Mouse (Mus musculus): ENCODE measurements around the gene Vmn2r82. TPM values are rescaled to one million over a fixed set of nuclear protein-coding genes. Genes with fewer than 3 reads are reported as not detected.
"Not testable (repeated sequence)": the region's sequence is repeated elsewhere in the genome, so short reads cannot be mapped to it uniquely, and the experiment has no call there.

Vmn2r82 gene
- polyA plus RNA-seq (2015; fragmentation: Nextera tagmentation; extraction: Ambion mirVana): not detected in 2 replicates

DNA sequence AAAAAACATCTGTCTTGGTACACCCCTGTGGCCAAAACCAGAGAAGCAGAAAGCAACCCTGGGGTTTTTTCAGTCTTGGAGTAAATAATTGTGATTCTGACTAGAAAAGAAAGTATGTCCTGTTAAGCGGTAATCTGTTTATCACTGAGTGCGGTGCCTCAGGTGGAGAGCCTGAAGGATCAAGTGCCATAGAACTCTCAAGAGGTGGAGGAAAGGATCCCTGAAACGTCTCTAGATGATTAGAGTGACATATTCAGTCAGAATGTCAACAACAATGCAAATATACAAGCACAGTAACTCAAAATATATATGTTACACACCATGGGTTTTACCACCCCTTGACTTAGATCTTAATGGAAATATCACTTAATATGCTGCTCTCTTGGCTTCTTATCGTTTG lies at the start of gene Vmn2r82:
TSS of gene Vmn2r82 (plus strand) at position 301 of the 400 bp plus-strand sequence.
- WGBS: 80% methylated on average over 4 of the region's 4 CpGs
- H3K27me3 ChIP-seq; H3K4me2 ChIP-seq; H3K9me3 ChIP-seq; H3K27ac ChIP-seq (replicated peaks); H3K4me3 ChIP-seq; H3K36me3 ChIP-seq; ATAC-seq (ENCODE audit: low read depth); H3K9ac ChIP-seq; H3K4me1 ChIP-seq (replicated peaks): not testable (repeated sequence)

DNA sequence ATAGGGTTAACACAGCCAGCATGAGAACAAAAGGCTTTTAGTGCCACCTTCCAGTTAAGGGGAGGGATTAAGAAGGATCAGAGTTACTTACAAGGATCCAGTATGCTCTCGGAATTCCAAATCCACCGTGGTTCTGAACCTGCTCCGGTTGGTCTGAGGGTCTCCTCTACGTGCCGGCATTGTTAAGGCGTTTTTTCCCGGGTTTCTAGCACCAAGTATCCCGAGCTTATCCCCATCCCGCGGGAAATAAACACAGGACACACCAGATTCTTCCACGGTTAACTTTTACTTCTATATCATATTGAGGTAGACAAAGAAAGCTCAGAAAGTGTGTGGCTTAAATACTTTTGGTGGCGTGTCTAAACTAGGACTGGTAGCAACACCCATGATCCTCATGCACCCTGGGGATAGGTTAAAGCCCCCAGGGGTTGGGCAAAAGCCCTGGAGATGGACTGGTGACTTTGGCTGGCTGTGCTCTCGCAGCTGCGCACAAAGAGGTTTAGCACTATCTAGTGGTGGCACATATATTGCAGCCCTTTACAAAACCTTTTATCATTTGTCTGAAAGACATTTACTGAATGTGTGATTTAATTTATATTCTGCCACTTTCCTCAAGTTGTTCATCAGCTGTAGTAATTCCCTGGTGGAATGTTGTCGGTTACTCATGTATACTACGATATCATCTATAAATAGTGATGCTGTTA lies 34.1 kb upstream of the Vmn2r82 start:
- H3K4me1 ChIP-seq (replicated peaks); H3K9me3 ChIP-seq; H3K27ac ChIP-seq (replicated peaks); H3K27me3 ChIP-seq; H3K36me3 ChIP-seq: not testable (repeated sequence)
- WGBS: 3% methylated on average over 16 of the region's 16 CpGs
- Histone ChIP-seq H3K4me3 (peak overlapping the region; percentile 39), H3K9ac (peak overlapping the region; percentile 53; the same call in 1 of the 2 replicates), H3K4me2 (peak overlapping the region; percentile 48)
- peak; percentile 67; the same call in 1 of the 2 replicates for ATAC-seq (ENCODE audit: low read depth)

DNA sequence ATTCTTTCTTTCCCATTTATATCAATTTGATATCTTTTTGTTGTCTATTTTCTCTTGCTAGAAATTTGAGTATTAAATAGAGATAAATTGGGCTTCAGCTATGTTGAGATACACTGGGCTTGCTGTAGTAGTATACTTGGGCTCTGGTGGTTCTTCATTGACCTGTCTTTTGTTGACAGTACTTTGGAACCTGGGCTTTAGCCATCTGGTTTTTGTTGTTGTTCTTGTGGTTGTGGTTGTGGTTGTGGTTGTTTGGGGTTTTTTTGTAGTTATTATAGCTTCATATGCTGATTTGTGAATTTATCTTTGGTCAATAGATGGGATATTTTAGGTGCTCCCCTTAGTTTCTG lies 33.6 kb upstream of the Vmn2r82 start:
- no peak overlapping the region for H3K4me3 ChIP-seq
- no peaks in the 10 kb centered on the region for H3K27me3 ChIP-seq
- H3K36me3 ChIP-seq: no peaks in the 10 kb centered on the region
- H3K9ac ChIP-seq: no peak overlapping the region
- no peak; the same call in 1 of the 2 replicates for ATAC-seq (ENCODE audit: low read depth)
- H3K9me3 ChIP-seq: no peaks in the 10 kb centered on the region
- H3K4me2 ChIP-seq: no peak overlapping the region
- no peaks in the 10 kb centered on the region for H3K4me1 ChIP-seq (replicated peaks)
- no peak overlapping the region for H3K27ac ChIP-seq (replicated peaks)

DNA sequence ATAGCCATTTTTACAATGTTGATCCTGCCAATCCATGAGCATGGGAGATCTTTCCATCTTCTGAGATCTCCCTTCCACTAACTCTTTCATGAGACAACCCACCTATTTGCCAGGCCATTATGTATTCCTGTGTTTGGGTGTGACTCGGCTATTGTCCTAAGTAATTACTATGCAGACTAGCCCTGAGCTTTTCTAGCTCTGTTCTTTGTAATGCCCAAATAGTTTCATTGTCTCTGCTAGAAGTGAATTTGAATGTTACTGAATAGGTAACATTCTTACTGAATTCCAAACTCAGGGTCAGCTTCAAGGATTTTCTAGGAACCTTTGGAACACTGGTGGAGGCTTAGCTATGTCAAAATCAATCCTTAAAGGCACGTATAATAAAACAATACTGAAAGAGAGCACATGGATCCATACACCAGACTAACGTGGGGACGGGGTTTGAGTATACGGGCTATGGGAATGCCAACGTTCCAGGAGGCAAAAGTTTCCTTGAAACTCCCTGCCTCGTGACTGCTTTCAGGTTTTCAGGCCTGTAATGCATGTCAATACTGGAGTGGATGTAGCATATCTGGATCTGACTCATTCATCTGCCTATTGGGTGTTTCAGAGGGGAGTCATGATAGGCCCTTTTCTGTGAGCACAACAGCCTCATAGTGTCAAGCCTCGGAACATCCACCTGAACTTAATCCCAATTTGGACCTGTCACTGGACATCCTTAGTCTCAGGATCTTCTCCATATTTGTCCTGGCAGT lies 43.8 kb downstream of the Vmn2r82 start:
- H3K4me3 ChIP-seq; ATAC-seq (ENCODE audit: low read depth): not testable (repeated sequence)

DNA sequence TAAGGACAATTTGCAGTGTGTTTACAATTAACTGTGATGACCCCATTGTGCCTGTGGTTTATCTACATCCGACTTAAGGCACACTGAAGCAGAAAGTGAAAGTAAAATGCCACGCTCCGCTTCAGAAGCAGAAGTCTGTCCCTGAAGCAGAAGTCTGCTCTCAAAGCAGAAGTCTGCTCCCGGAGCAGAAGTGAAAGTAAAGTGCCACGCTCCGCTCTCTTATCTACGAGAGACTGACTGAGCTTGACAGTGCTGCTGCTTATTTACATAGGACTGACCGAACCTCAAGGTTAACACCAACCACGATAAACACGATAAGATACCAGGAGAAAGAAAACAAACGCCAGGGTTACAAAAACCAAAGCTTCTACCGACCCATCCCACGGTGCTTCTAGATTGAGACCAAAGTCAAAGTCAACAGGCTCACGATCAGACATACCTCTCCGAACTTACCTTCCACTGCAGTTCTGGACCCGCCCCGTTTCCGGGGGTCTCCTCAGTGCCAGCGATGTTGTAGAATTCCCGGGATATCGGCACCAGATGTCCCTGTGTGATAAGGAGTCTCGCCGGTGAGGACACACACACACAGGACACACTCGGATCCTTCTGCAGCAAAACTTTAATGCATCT lies 60.9 kb downstream of the Vmn2r82 start:
- no peaks in the 10 kb centered on the region for H3K27me3 ChIP-seq
- H3K9ac ChIP-seq: no peak overlapping the region
- no peak for ATAC-seq (ENCODE audit: low read depth)

More for the DNA sequence above, 43.8 kb downstream of the Vmn2r82 start:
- WGBS: 87% methylated on average over 8 of the region's 8 CpGs
- not testable (repeated sequence) for H3K9me3 ChIP-seq; H3K27ac ChIP-seq (replicated peaks); H3K36me3 ChIP-seq; H3K27me3 ChIP-seq; H3K9ac ChIP-seq; H3K4me2 ChIP-seq; H3K4me1 ChIP-seq (replicated peaks)

DNA sequence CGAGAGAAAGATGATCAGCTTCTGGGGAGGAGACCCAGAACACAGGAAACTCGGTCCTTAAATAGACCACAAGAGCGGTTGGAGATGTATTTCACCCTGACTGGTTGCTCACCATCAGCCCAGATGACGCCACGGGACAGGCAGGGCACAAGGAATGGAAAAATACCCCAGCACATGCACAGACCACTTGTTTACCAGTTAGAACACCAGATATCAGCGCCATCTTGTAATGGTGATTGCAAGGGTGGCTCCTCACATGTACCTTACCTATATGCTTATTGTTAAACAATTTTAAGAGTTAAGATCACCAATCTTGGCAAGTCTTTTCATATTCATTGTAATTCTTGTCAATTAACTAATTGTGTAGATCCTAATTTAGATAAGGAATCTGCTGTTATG lies 61.5 kb downstream of the Vmn2r82 start:
- H3K4me2 ChIP-seq; H3K9ac ChIP-seq; H3K4me3 ChIP-seq; ATAC-seq (ENCODE audit: low read depth); H3K4me1 ChIP-seq (replicated peaks); H3K27me3 ChIP-seq; H3K9me3 ChIP-seq; H3K27ac ChIP-seq (replicated peaks); H3K36me3 ChIP-seq: not testable (repeated sequence)
- 84% methylated on average over 6 of the region's 6 CpGs for WGBS

More for the DNA sequence above, 60.9 kb downstream of the Vmn2r82 start:
- Histone ChIP-seq H3K4me3 (no peak overlapping the region), H3K4me2 (no peak overlapping the region), H3K4me1 (replicated peaks) (no peaks in the 10 kb centered on the region), H3K36me3 (no peaks in the 10 kb centered on the region), H3K27ac (replicated peaks) (no peak overlapping the region), H3K9me3 (no peaks in the 10 kb centered on the region)
- WGBS: 93% methylated on average over 24 of the region's 24 CpGs

DNA sequence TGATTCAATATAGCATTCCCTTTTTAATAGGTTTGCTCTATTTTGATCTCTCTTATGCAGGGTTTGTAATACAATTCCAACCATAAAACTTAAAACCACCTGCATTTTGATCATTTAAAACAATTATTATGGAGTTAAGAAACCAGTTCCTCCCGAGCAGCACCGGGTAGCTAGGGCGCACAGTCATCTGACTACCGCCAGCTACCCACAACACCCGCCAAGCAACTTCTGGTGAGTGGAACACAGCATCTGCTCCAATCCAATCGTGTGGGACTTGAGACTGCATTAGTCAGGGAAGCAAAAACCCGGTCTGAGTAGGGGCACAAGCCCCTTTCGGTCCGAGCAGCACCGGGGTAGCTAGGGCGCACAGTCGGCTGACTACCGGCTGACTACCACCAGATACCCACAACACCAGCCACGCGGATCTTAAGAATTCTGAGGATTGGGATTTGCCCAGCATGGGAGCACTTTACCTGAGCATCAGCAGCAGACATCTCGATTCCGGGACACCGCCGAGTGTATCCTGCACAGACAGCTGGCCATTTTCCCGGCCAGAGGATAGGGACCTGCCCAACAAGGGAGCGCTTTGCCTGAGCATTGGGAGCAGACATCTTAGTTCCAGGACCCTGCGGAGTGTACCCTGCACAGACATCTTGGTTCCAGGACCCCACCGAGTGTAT lies 79.0 kb downstream of the Vmn2r82 start:
- not testable (repeated sequence) for H3K27ac ChIP-seq (replicated peaks); H3K27me3 ChIP-seq; H3K9ac ChIP-seq; H3K36me3 ChIP-seq; H3K4me1 ChIP-seq (replicated peaks); H3K9me3 ChIP-seq; ATAC-seq (ENCODE audit: low read depth); H3K4me2 ChIP-seq; H3K4me3 ChIP-seq
- WGBS: 89% methylated on average over 23 of the region's 23 CpGs

Other genes with a start within 250 kb of the Vmn2r82 start
- not detected in 2 replicates for gene Vmn2r80, start 207.8 kb upstream of the Vmn2r82 start, polyA plus RNA-seq (2015; fragmentation: Nextera tagmentation; extraction: Ambion mirVana)
- not detected in 2 replicates for gene Vmn2r81, start 108.8 kb upstream of the Vmn2r82 start, polyA plus RNA-seq (2015; fragmentation: Nextera tagmentation; extraction: Ambion mirVana)
- gene Vmn2r83, start 112.2 kb downstream of the Vmn2r82 start, polyA plus RNA-seq (2015; fragmentation: Nextera tagmentation; extraction: Ambion mirVana): not detected in 2 replicates
- gene Plpp2, start 177.3 kb downstream of the Vmn2r82 start, polyA plus RNA-seq (2015; fragmentation: Nextera tagmentation; extraction: Ambion mirVana): 15.4 and 17.5 TPM in 2 replicates
- gene Mier2, start 198.7 kb downstream of the Vmn2r82 start, polyA plus RNA-seq (2015; fragmentation: Nextera tagmentation; extraction: Ambion mirVana): 58.8 and 59.5 TPM in 2 replicates
- not detected in 2 replicates for gene Theg, start 230.8 kb downstream of the Vmn2r82 start, polyA plus RNA-seq (2015; fragmentation: Nextera tagmentation; extraction: Ambion mirVana)

Data from neural tube, embryonic 13.5 days (tissue).